In the genomic region with DNA sequence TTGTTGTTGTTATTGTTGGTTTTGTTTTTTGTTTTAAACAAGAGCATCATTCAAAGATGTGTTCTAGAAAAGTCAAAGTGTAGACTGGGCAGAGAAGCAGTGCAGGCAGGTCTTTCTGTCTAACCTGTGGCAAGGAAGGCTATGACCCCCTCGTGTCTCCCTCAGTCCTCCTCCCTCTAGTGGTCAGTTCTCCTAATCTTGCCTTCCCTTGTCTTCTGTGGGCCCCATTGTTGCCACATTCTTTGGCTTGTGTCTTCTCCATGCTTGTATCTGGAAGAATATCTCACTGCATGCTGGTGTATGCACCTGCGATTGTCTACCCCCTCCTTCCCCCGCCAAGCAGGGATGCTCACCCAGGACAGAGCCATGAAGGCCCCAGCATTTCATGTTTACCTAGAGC, we compare ENCODE assay signal across 19 mouse cellular contexts.
DNase-seq lines count a peak whose midpoint lies in the region; ATAC-seq and TF ChIP-seq lines count a peak whose summit lies in the region.
"Had no signal": no experiment of that assay in that cellular context is flagged by ENCODE, and none has a peak within 500 bp of the region (broad histone marks: within the 10 kb centered on the region; RNA-seq: fewer than 3 reads in every experiment).

No protein-coding gene starts in this region.

- 0 out of 2 replicates have a peak, but pooled peaks have one; percentile 19 for TF ChIP-seq CTCF in cerebellum, adult 2 months (IDR thresholded peaks at IDR 0.05; ENCODE audit: borderline replicate concordance, insufficient read depth, low read depth, low read length)
- TF ChIP-seq CTCF in liver, embryonic 14.5 days (IDR thresholded peaks at IDR 0.05; ENCODE audit: low read depth): peak; percentile 44
- peak; percentile 14; the same call in 1 of the 2 replicates for TF ChIP-seq CTCF in bone marrow macrophage, adult 2 months (IDR thresholded peaks at IDR 0.05; ENCODE audit: low read depth, low read length)

- TF ChIP-seq POLR2A in cerebellum, adult 2 months (IDR thresholded peaks at IDR 0.05; ENCODE audit: borderline replicate concordance, insufficient read depth, low read length): no peak
- no peak for TF ChIP-seq POLR2A in bone marrow macrophage, adult 2 months (IDR thresholded peaks at IDR 0.05; ENCODE audit: borderline replicate concordance, low read depth, low read length)

- H3K4me1 ChIP-seq in cerebellum, adult 2 months (ENCODE audit: control insufficient read depth, insufficient read depth, low read length): no peaks in the 10 kb centered on the region
- H3K4me1 ChIP-seq in liver, embryonic 14.5 days (replicated peaks; ENCODE audit: control insufficient read depth in 2 of 2, insufficient read depth in 2 of 2, low read length in 1 of 2): no peaks in the 10 kb centered on the region
- no peaks in the 10 kb centered on the region for H3K4me1 ChIP-seq in liver, embryonic 12.5 days
- H3K4me1 ChIP-seq in bone marrow macrophage, adult 2 months (ENCODE audit: control insufficient read depth, insufficient read depth, low read length): no peaks in the 10 kb centered on the region
- H3K4me1 ChIP-seq: limb, embryonic 13.5 days; stomach, embryonic 15.5 days had no signal

- no peaks in the 10 kb centered on the region for H3K27me3 ChIP-seq in cerebellum, adult 2 months (ENCODE audit: control insufficient read depth, insufficient read depth, low read length)
- H3K27me3 ChIP-seq in liver, embryonic 14.5 days (ENCODE audit: control insufficient read depth, insufficient read depth, low read length): no peaks in the 10 kb centered on the region
- peaks cover 11% of the 10 kb centered on the region; the same call in 1 of the 2 replicates for H3K27me3 ChIP-seq in liver, embryonic 12.5 days (replicated peaks)
- H3K27me3 ChIP-seq: hindbrain, embryonic 12.5 days; stomach, embryonic 15.5 days had no signal

- TF ChIP-seq EP300 in liver, embryonic 14.5 days (IDR thresholded peaks at IDR 0.05; ENCODE audit: low read depth): no peak

- H3K9ac ChIP-seq in liver, embryonic 14.5 days (replicated peaks): no peak overlapping the region
- no peak overlapping the region for H3K9ac ChIP-seq in liver, embryonic 12.5 days
- H3K9ac ChIP-seq: forebrain, embryonic 13.5 days; heart, embryonic 12.5 days; hindbrain, embryonic 12.5 days; limb, embryonic 13.5 days; neural tube, embryonic 15.5 days; stomach, embryonic 15.5 days had no signal

- no peaks in the 10 kb centered on the region for H3K9me3 ChIP-seq in liver, embryonic 14.5 days (ENCODE audit: control insufficient read depth, low read length)
- H3K9me3 ChIP-seq in liver, embryonic 12.5 days (replicated peaks): no peaks in the 10 kb centered on the region
- H3K9me3 ChIP-seq: forebrain, embryonic 13.5 days; heart, embryonic 12.5 days; hindbrain, embryonic 12.5 days; limb, embryonic 13.5 days; neural tube, embryonic 15.5 days; stomach, embryonic 15.5 days had no signal

- no peak for ATAC-seq in liver, embryonic 14.5 days (ENCODE audit: insufficient read depth)
- ATAC-seq in liver, embryonic 12.5 days: no peak

- H3K36me3 ChIP-seq in liver, embryonic 14.5 days (replicated peaks; ENCODE audit: control insufficient read depth, insufficient read depth, low read depth): no peaks in the 10 kb centered on the region
- H3K36me3 ChIP-seq in liver, embryonic 12.5 days: no peaks in the 10 kb centered on the region
- H3K36me3 ChIP-seq: heart, embryonic 12.5 days; hindbrain, embryonic 12.5 days; limb, embryonic 13.5 days; neural tube, embryonic 15.5 days; stomach, embryonic 15.5 days had no signal

- H3K4me3 ChIP-seq in cerebellum, adult 2 months (replicated peaks; ENCODE audit: insufficient read depth, low read depth, low read length): no peak overlapping the region
- no peak overlapping the region for H3K4me3 ChIP-seq in liver, embryonic 14.5 days (ENCODE audit: insufficient read depth in 1 of 2, low read depth in 2 of 2, low read length in 2 of 2)
- H3K4me3 ChIP-seq in liver, embryonic 12.5 days: no peak overlapping the region
- no peak overlapping the region for H3K4me3 ChIP-seq in bone marrow macrophage, adult 2 months (ENCODE audit: insufficient read depth, low read length)
- H3K4me3 ChIP-seq: forebrain, embryonic 13.5 days; heart, embryonic 12.5 days; hindbrain, embryonic 12.5 days; left cerebral cortex, adult 2 months; limb, embryonic 13.5 days; neural tube, embryonic 15.5 days; stomach, embryonic 15.5 days had no signal

- 78% methylated on average over 3 of the region's 3 CpGs for WGBS in cerebellum, adult 2 months
- WGBS in liver, embryonic 14.5 days (ENCODE audit: insufficient replicate concordance): 43% methylated on average over 3 of the region's 3 CpGs
- WGBS in liver, embryonic 12.5 days (ENCODE audit: insufficient replicate concordance): 54% methylated on average over 3 of the region's 3 CpGs

- no peak overlapping the region for H3K4me2 ChIP-seq in liver, embryonic 14.5 days (ENCODE audit: low read depth)
- H3K4me2 ChIP-seq in liver, embryonic 12.5 days: no peak overlapping the region
- H3K4me2 ChIP-seq: forebrain, embryonic 13.5 days; heart, embryonic 12.5 days; hindbrain, embryonic 12.5 days; limb, embryonic 13.5 days; neural tube, embryonic 15.5 days; stomach, embryonic 15.5 days had no signal

- H3K27ac ChIP-seq in cerebellum, adult 2 months (ENCODE audit: insufficient read depth, low read length): no peak overlapping the region
- no peak overlapping the region for H3K27ac ChIP-seq in liver, embryonic 14.5 days
- H3K27ac ChIP-seq in liver, embryonic 12.5 days: no peak overlapping the region
- no peak overlapping the region for H3K27ac ChIP-seq in bone marrow macrophage, adult 2 months (ENCODE audit: insufficient read depth, low read depth, low read length)
- H3K27ac ChIP-seq: forebrain, embryonic 13.5 days; left cerebral cortex, adult 2 months; limb, embryonic 13.5 days; macrophage; neural tube, embryonic 15.5 days; stomach, embryonic 15.5 days had no signal

- no peak for DNase-seq in cerebellum, adult 2 months
- no peak for DNase-seq in cerebellum, adult 11-12 months
- DNase-seq in liver, embryonic 14.5 days (ENCODE audit: low read depth in 3 of 3, low spot score in 3 of 3): no peak
- peak; percentile 7 for DNase-seq in A20 (ENCODE audit: low read depth, low spot score)
- DNase-seq in cerebellum, postnatal 25 days: no peak
- no peak for DNase-seq in embryo, embryonic 11 days
- DNase-seq: cerebellum, adult 9-11 months; retina, postnatal 1 day; thymus, postnatal 14 days had no signal
